Mouse (Mus musculus): ENCODE data around the gene B3gnt7. TPM values are rescaled to one million over a fixed set of nuclear protein-coding genes. Genes with fewer than 3 reads are reported as not detected.
A peak's percentile ranks its signal among the peaks of the same experiment; 100 is the strongest.

B3gnt7 gene
- polyA plus RNA-seq, 1 experiment from 2014 or later: 9.3 TPM

DNA sequence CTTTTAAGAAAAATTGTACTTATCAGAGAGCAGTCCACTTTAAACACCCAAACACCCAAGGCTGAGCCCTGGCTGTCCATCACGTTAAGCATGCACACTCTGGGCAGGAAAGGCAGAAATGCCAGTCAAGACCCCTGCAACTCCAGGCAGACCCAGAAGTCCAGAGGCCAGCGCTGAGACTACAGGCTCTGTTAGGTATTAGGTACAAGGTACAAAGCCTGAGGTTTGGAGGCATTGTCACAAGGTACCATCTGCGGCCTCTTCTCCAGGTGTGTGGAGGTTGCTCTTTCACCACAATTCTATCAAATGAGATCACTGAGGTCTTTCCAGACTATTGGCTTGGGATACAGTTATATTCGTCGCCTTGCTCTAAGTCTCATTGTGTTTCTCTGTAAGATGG lies 8.8 kb upstream of the B3gnt7 start:
- 84% methylated on average over 5 of the region's 5 CpGs for WGBS
- no peak for DNase-seq (ENCODE audit: low spot score)
- no peak overlapping the region for H3K27ac ChIP-seq (replicated peaks)
- H3K27me3 ChIP-seq (ENCODE audit: control insufficient read depth, insufficient read depth, low read length): no peaks in the 10 kb centered on the region
- no peaks in the 10 kb centered on the region for H3K9me3 ChIP-seq (ENCODE audit: control insufficient read depth, low read length)
- H3K9ac ChIP-seq (ENCODE audit: low read length): no peak overlapping the region
- no peak overlapping the region for H3K4me2 ChIP-seq (replicated peaks; ENCODE audit: low read depth)
- no peak overlapping the region for H3K4me3 ChIP-seq (ENCODE audit: low read depth, low read length)
- H3K36me3 ChIP-seq (ENCODE audit: control insufficient read depth, insufficient read depth, low read length): no peaks in the 10 kb centered on the region
- TF ChIP-seq EP300 (optimal IDR thresholded peaks at IDR 0.05) (no peak), CTCF (IDR thresholded peaks at IDR 0.05; ENCODE audit: low read depth) (no peak)
- no peaks in the 10 kb centered on the region for H3K4me1 ChIP-seq (replicated peaks; ENCODE audit: control insufficient read depth, insufficient read depth)
- no peak for ATAC-seq (ENCODE audit: low FRiP score, low TSS enrichment)

DNA sequence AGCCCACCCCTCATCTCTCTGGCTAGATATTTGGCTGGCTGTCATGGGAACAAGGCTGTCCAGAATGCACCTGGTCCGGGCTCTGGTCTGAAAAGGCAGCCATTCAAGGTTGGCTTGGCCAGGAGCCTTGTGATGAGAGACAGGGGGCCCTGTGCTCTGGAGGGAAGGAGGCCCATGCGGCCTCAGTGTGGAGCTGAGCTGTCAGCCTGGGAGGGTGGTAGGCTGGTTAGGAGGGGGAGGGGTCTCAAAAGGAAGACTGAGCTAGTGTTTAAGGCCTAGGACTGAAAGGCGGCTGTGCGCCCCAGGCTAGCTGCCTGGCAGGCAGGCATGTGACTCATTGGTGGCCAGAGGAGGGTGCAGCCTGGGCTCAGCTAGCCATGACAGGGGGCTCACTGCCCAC lies 8.2 kb upstream of the B3gnt7 start:
- TF ChIP-seq EP300 (optimal IDR thresholded peaks at IDR 0.05) (no peak), CTCF (IDR thresholded peaks at IDR 0.05; ENCODE audit: low read depth) (no peak)
- DNase-seq (ENCODE audit: low spot score) (no peak), ATAC-seq (ENCODE audit: low FRiP score, low TSS enrichment) (no peak)
- 43% methylated on average over 4 of the region's 4 CpGs for WGBS
- Histone ChIP-seq H3K9me3 (ENCODE audit: control insufficient read depth, low read length) (no peaks in the 10 kb centered on the region), H3K4me2 (replicated peaks; ENCODE audit: low read depth) (no peak overlapping the region), H3K27ac (replicated peaks) (no peak overlapping the region), H3K36me3 (ENCODE audit: control insufficient read depth, insufficient read depth, low read length) (no peaks in the 10 kb centered on the region), H3K27me3 (ENCODE audit: control insufficient read depth, insufficient read depth, low read length) (no peaks in the 10 kb centered on the region), H3K4me1 (replicated peaks; ENCODE audit: control insufficient read depth, insufficient read depth) (no peaks in the 10 kb centered on the region), H3K4me3 (ENCODE audit: low read depth, low read length) (no peak overlapping the region), H3K9ac (ENCODE audit: low read length) (no peak overlapping the region)

DNA sequence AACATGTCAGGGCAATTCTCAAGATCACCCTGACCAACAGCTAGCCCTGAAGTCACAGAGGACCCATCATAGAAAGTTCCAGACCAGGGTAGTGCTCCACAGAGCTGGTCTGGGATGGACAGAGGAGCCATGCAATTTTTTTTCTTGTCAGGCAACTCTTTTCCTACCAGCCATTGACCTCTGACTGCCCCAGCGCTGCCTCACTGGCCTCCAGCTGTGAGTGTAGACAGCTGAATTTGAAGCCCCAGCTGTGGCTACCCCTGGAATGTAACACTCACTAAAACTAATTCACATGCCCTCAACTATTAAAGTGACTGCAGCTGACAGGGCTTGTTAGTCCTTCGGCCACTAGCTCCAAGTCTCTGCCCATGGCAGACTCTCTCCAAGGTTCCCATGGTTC lies 2.5 kb upstream of the B3gnt7 start:
- H3K4me2 ChIP-seq (replicated peaks; ENCODE audit: low read depth): no peak overlapping the region
- no peak for TF ChIP-seq EP300 (optimal IDR thresholded peaks at IDR 0.05)
- no peak for TF ChIP-seq CTCF (IDR thresholded peaks at IDR 0.05; ENCODE audit: low read depth)
- H3K27ac ChIP-seq (replicated peaks): no peak overlapping the region
- H3K9ac ChIP-seq (ENCODE audit: low read length): no peak overlapping the region
- no peaks in the 10 kb centered on the region; the same call in 1 of the 2 replicates for H3K27me3 ChIP-seq (ENCODE audit: control insufficient read depth, insufficient read depth, low read length)
- ATAC-seq (ENCODE audit: low FRiP score, low TSS enrichment) (no peak), DNase-seq (ENCODE audit: low spot score) (no peak)
- WGBS: 63% methylated on average over 2 of the region's 2 CpGs
- no peaks in the 10 kb centered on the region for H3K36me3 ChIP-seq (ENCODE audit: control insufficient read depth, insufficient read depth, low read length)
- no peak overlapping the region for H3K4me3 ChIP-seq (ENCODE audit: low read depth, low read length)
- no peaks in the 10 kb centered on the region for H3K4me1 ChIP-seq (replicated peaks; ENCODE audit: control insufficient read depth, insufficient read depth)
- H3K9me3 ChIP-seq (ENCODE audit: control insufficient read depth, low read length): no peaks in the 10 kb centered on the region

DNA sequence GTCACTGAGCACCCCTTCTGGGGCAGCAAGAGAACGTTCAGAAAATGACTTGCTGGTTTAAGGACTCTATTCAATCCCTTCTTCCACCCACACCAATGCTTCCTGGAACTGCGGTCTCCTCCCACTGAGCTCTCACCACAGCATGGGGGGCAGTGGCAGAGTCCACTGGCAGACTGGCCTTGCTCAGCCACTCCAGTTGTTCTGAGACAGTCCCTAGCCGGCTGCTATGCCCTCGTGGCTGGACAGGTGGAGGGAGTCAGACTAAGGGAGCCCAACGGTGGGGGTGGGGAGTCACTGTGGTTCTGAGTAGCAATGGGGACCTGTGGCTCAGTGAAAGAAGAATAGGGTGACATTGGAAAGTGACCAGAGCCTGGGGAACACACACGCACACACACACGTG lies 1.9 kb upstream of the B3gnt7 start:
- TF ChIP-seq EP300 (optimal IDR thresholded peaks at IDR 0.05) (no peak), CTCF (IDR thresholded peaks at IDR 0.05; ENCODE audit: low read depth) (no peak)
- Histone ChIP-seq H3K4me2 (replicated peaks; ENCODE audit: low read depth) (no peak overlapping the region), H3K27ac (replicated peaks) (no peak overlapping the region), H3K4me3 (ENCODE audit: low read depth, low read length) (no peak overlapping the region), H3K36me3 (ENCODE audit: control insufficient read depth, insufficient read depth, low read length) (no peaks in the 10 kb centered on the region), H3K27me3 (ENCODE audit: control insufficient read depth, insufficient read depth, low read length) (no peaks in the 10 kb centered on the region; the same call in 1 of the 2 replicates), H3K9ac (ENCODE audit: low read length) (no peak overlapping the region), H3K9me3 (ENCODE audit: control insufficient read depth, low read length) (no peaks in the 10 kb centered on the region), H3K4me1 (replicated peaks; ENCODE audit: control insufficient read depth, insufficient read depth) (no peaks in the 10 kb centered on the region)
- ATAC-seq (ENCODE audit: low FRiP score, low TSS enrichment) (no peak), DNase-seq (ENCODE audit: low spot score) (no peak)
- WGBS: 63% methylated on average over 7 of the region's 7 CpGs

DNA sequence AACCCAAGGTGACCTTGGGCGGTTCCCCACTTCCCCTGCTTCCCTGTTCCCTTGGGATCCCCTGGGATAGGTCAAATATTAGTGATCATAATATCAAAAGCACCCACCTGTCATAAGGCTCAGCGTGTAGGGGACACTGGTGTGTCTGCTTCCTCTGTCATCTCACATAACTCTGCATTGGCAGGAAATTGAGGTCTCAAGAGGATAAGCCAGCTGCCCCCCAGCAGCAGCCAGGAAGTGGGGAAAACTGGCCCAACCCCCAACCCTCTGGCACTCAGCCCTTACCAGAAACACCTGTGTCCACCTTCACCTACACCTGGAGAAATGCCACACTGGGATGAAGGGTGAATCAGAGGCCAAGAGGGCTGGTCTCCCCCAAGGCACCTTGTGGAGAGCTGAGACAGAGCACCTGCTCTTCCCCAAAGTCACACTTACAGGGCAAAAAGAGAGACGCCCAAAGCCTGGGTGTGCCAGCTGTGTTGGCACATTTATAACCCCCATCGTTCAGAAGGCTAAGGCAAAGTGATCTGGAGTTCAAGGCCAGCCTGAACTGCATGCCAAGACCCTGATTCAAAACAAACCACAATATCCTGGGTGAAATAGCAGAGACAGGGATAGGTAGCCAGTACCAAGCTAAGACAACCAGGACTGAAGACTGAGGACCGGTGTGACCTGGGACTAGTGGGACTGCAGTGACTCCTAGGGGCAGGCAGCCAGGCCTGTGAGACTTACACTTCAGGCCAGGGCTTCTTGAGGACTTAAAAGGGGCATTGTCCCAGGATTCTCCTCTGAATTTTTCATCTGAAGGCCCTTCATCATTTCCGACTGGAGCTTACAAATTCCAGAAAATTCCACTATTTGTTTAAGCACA lies 1.2 kb upstream of the B3gnt7 start:
- Histone ChIP-seq H3K9ac (ENCODE audit: low read length) (no peak overlapping the region), H3K4me3 (ENCODE audit: low read depth, low read length) (no peak overlapping the region), H3K4me2 (replicated peaks; ENCODE audit: low read depth) (no peak overlapping the region), H3K27me3 (ENCODE audit: control insufficient read depth, insufficient read depth, low read length) (no peaks in the 10 kb centered on the region; the same call in 1 of the 2 replicates), H3K27ac (replicated peaks) (no peak overlapping the region), H3K4me1 (replicated peaks; ENCODE audit: control insufficient read depth, insufficient read depth) (no peaks in the 10 kb centered on the region), H3K36me3 (ENCODE audit: control insufficient read depth, insufficient read depth, low read length) (no peaks in the 10 kb centered on the region), H3K9me3 (ENCODE audit: control insufficient read depth, low read length) (no peaks in the 10 kb centered on the region)
- ATAC-seq (ENCODE audit: low FRiP score, low TSS enrichment): no peak
- TF ChIP-seq CTCF (IDR thresholded peaks at IDR 0.05; ENCODE audit: low read depth): peak; percentile 69
- no peak for TF ChIP-seq EP300 (optimal IDR thresholded peaks at IDR 0.05)
- peak; percentile 54 for DNase-seq (ENCODE audit: low spot score)
- 51% methylated on average over 6 of the region's 6 CpGs for WGBS

All from stomach, postnatal 0 days (tissue).